Mouse (Mus musculus): Measurements from ENCODE around the gene Fam129c. TPM values are rescaled to one million over a fixed set of nuclear protein-coding genes. Genes with fewer than 3 reads are reported as not detected.

Gene Fam129c
- polyA plus RNA-seq, 1 experiment from 2014 or later: 1.6 TPM

GRCm38 (mm10) chr8:71639318-71639717, 41.9 kb downstream of the Fam129c start:
- peaks cover 7% of the 10 kb centered on the region for H3K27me3 ChIP-seq (ENCODE audit: control insufficient read depth, insufficient read depth, low read depth, low read length)
- peaks cover 2% of the 10 kb centered on the region for H3K4me1 ChIP-seq (ENCODE audit: control insufficient read depth, low read depth, low read length)
- H3K4me2 ChIP-seq (ENCODE audit: low read depth, low read length): no peak overlapping the region
- no peak overlapping the region for H3K27ac ChIP-seq (ENCODE audit: low read length)
- ATAC-seq (ENCODE audit: low read depth): no peak
- WGBS (ENCODE audit: insufficient replicate concordance): 45% methylated on average over 4 of the region's 4 CpGs
- no peak overlapping the region for H3K9ac ChIP-seq (ENCODE audit: low read depth, low read length)
- H3K4me3 ChIP-seq (ENCODE audit: low read depth, low read length): no peak overlapping the region
- H3K9me3 ChIP-seq (replicated peaks; ENCODE audit: control insufficient read depth, low read length): no peaks in the 10 kb centered on the region
- H3K36me3 ChIP-seq (ENCODE audit: control insufficient read depth, insufficient read depth): no peaks in the 10 kb centered on the region

GRCm38 (mm10) chr8:71645510-71645909, 48.1 kb downstream of the Fam129c start:
- H3K27me3 ChIP-seq (ENCODE audit: control insufficient read depth, insufficient read depth, low read depth, low read length): no peaks in the 10 kb centered on the region
- no peak for ATAC-seq (ENCODE audit: low read depth)
- H3K9ac ChIP-seq (ENCODE audit: low read depth, low read length): no peak overlapping the region
- H3K27ac ChIP-seq (ENCODE audit: low read length): no peak overlapping the region
- H3K9me3 ChIP-seq (replicated peaks; ENCODE audit: control insufficient read depth, low read length): no peaks in the 10 kb centered on the region
- no peaks in the 10 kb centered on the region for H3K4me1 ChIP-seq (ENCODE audit: control insufficient read depth, low read depth, low read length)
- WGBS (ENCODE audit: insufficient replicate concordance): 64% methylated on average over 9 of the region's 9 CpGs
- H3K4me2 ChIP-seq (ENCODE audit: low read depth, low read length): no peak overlapping the region
- H3K4me3 ChIP-seq (ENCODE audit: low read depth, low read length): no peak overlapping the region
- H3K36me3 ChIP-seq (ENCODE audit: control insufficient read depth, insufficient read depth): no peaks in the 10 kb centered on the region

- Histone ChIP-seq H3K9me3 (replicated peaks; ENCODE audit: control insufficient read depth, low read length) (no peaks in the 10 kb centered on the region), H3K4me2 (ENCODE audit: low read depth, low read length) (peak overlapping the region; percentile 30; the same call in 1 of the 2 replicates), H3K4me1 (ENCODE audit: control insufficient read depth, low read depth, low read length) (peaks cover 4% of the 10 kb centered on the region), H3K4me3 (ENCODE audit: low read depth, low read length) (no peak overlapping the region), H3K27ac (ENCODE audit: low read length) (no peak overlapping the region), H3K27me3 (ENCODE audit: control insufficient read depth, insufficient read depth, low read depth, low read length) (peaks cover 44% of the 10 kb centered on the region), H3K9ac (ENCODE audit: low read depth, low read length) (no peak overlapping the region), H3K36me3 (ENCODE audit: control insufficient read depth, insufficient read depth) (no peaks in the 10 kb centered on the region)
- peak; percentile 32; the same call in 1 of the 2 replicates for ATAC-seq (ENCODE audit: low read depth)
- WGBS (ENCODE audit: insufficient replicate concordance): 2% methylated on average over 24 of the region's 24 CpGs
These were observed 57.2 kb downstream of the Fam129c start for GRCm38 (mm10) chr8:71654600-71654999.

Small RNA genes lying within 50 kb of the gene (microRNA-seq; reads per million reads assigned to microRNA genes)
- not detected for gene Mir6769b

Other genes starting within 250 kb of the Fam129c start
- gene Use1, start 230.8 kb upstream of the Fam129c start, polyA plus RNA-seq (2015; fragmentation: Nextera tagmentation; extraction: Ambion mirVana): 40.7 and 41.2 TPM in 2 replicates
- gene Ocel1, start 226.3 kb upstream of the Fam129c start, polyA plus RNA-seq (2015; fragmentation: Nextera tagmentation; extraction: Ambion mirVana): 3.9 and 4.7 TPM in 2 replicates
- 13.9 and 17.2 TPM in 2 replicates for gene Nr2f6, start 215.7 kb upstream of the Fam129c start, polyA plus RNA-seq (2015; fragmentation: Nextera tagmentation; extraction: Ambion mirVana)
- 4.2 and 4.3 TPM in 2 replicates for gene Ushbp1, start 201.8 kb upstream of the Fam129c start, polyA plus RNA-seq (2015; fragmentation: Nextera tagmentation; extraction: Ambion mirVana)
- 46.6 and 48.2 TPM in 2 replicates for gene Babam1, start 200.8 kb upstream of the Fam129c start, polyA plus RNA-seq (2015; fragmentation: Nextera tagmentation; extraction: Ambion mirVana)
- gene Ankle1, start 191.6 kb upstream of the Fam129c start, polyA plus RNA-seq (2015; fragmentation: Nextera tagmentation; extraction: Ambion mirVana): 39.8 and 48.1 TPM in 2 replicates
- gene Abhd8, start 134.0 kb upstream of the Fam129c start, polyA plus RNA-seq (2015; fragmentation: Nextera tagmentation; extraction: Ambion mirVana): 5.0 and 5.7 TPM in 2 replicates
- 87.3 and 88.6 TPM in 2 replicates for gene Mrpl34, start 132.7 kb upstream of the Fam129c start, polyA plus RNA-seq (2015; fragmentation: Nextera tagmentation; extraction: Ambion mirVana)
- 32.1 and 32.8 TPM in 2 replicates for gene Dda1, start 128.4 kb upstream of the Fam129c start, polyA plus RNA-seq (2015; fragmentation: Nextera tagmentation; extraction: Ambion mirVana)
- gene Ano8, start 111.7 kb upstream of the Fam129c start, polyA plus RNA-seq (2015; fragmentation: Nextera tagmentation; extraction: Ambion mirVana): 0.07 and 0.14 TPM in 2 replicates
- 5.3 and 5.4 TPM in 2 replicates for gene Gtpbp3, start 109.5 kb upstream of the Fam129c start, polyA plus RNA-seq (2015; fragmentation: Nextera tagmentation; extraction: Ambion mirVana)
- 18.2 and 20.3 TPM in 2 replicates for gene Plvap, start 85.9 kb upstream of the Fam129c start, polyA plus RNA-seq (2015; fragmentation: Nextera tagmentation; extraction: Ambion mirVana)
- 0.19 and 0.20 TPM in 2 replicates for gene Ccdc194, start 71.9 kb upstream of the Fam129c start, polyA plus RNA-seq (2015; fragmentation: Nextera tagmentation; extraction: Ambion mirVana)
- 24.5 and 27.0 TPM in 2 replicates for gene Bst2, start 60.2 kb upstream of the Fam129c start, polyA plus RNA-seq (2015; fragmentation: Nextera tagmentation; extraction: Ambion mirVana)
- gene Mvb12a, start 54.7 kb upstream of the Fam129c start, polyA plus RNA-seq (2015; fragmentation: Nextera tagmentation; extraction: Ambion mirVana): 30.2 and 32.5 TPM in 2 replicates
- 0.55 and 0.67 TPM in 2 replicates for gene Tmem221, start 38.8 kb upstream of the Fam129c start, polyA plus RNA-seq (2015; fragmentation: Nextera tagmentation; extraction: Ambion mirVana)
- gene Nxnl1, start 31.0 kb upstream of the Fam129c start, polyA plus RNA-seq (2015; fragmentation: Nextera tagmentation; extraction: Ambion mirVana): 0.05 TPM in 1 of 2 replicates, not detected in the other
- 2.8 and 3.2 TPM in 2 replicates for gene Slc27a1, start 28.8 kb upstream of the Fam129c start, polyA plus RNA-seq (2015; fragmentation: Nextera tagmentation; extraction: Ambion mirVana)
- gene Pgls, start 5.5 kb upstream of the Fam129c start, polyA plus RNA-seq (2015; fragmentation: Nextera tagmentation; extraction: Ambion mirVana): 81.3 and 93.9 TPM in 2 replicates
- 18.5 and 22.5 TPM in 2 replicates for gene Colgalt1, start 13.3 kb downstream of the Fam129c start, polyA plus RNA-seq (2015; fragmentation: Nextera tagmentation; extraction: Ambion mirVana)
- 0.15 and 0.20 TPM in 2 replicates for gene Unc13a, start 74.1 kb downstream of the Fam129c start, polyA plus RNA-seq (2015; fragmentation: Nextera tagmentation; extraction: Ambion mirVana)
- 5.7 and 6.3 TPM in 2 replicates for gene Jak3, start 78.6 kb downstream of the Fam129c start, polyA plus RNA-seq (2015; fragmentation: Nextera tagmentation; extraction: Ambion mirVana)
- 1.6 and 2.2 TPM in 2 replicates for gene Insl3, start 91.6 kb downstream of the Fam129c start, polyA plus RNA-seq (2015; fragmentation: Nextera tagmentation; extraction: Ambion mirVana)
- 4.9 and 5.5 TPM in 2 replicates for gene B3gnt3, start 104.1 kb downstream of the Fam129c start, polyA plus RNA-seq (2015; fragmentation: Nextera tagmentation; extraction: Ambion mirVana)
- 21.1 and 24.5 TPM in 2 replicates for gene Fcho1, start 128.1 kb downstream of the Fam129c start, polyA plus RNA-seq (2015; fragmentation: Nextera tagmentation; extraction: Ambion mirVana)